Mouse (Mus musculus) left cerebral cortex, adult 18-20 months (tissue): ENCODE results near the gene Wfdc12. TPM values are rescaled to one million over a fixed set of nuclear protein-coding genes. Genes with fewer than 3 reads are reported as not detected.

Experiments used
- total RNA-seq, 2 experiments: library from RNA; stranded (reverse); gene quantifications; 2 replicates each; pipeline ENCODE4 v1.2.3; 2021

Wfdc12 gene
- total RNA-seq, 2 experiments from 2014 or later, result not detected

Other genes starting within 250 kb of the Wfdc12 start
- 100 to 1,000 TPM; 469 to 487 TPM for gene Ywhab, start 195.6 kb downstream of the Wfdc12 start, total RNA-seq
- gene Pabpc1l, start 165.2 kb downstream of the Wfdc12 start, total RNA-seq, result 1 to 10 TPM in 1 of 2 experiments, under 1 TPM in 1; 0.51 to 1.3 TPM
- gene Stk4, start 120.3 kb downstream of the Wfdc12 start, total RNA-seq, result 10 to 100 TPM; 37.9 to 41.2 TPM
- 10 to 100 TPM; 88.4 to 88.7 TPM for gene Tomm34, start 119.4 kb downstream of the Wfdc12 start, total RNA-seq
- gene Kcns1, start 19.5 kb downstream of the Wfdc12 start, total RNA-seq, result 10 to 100 TPM; 21.8 to 23.2 TPM
- not detected for gene Wfdc5, start 7.9 kb downstream of the Wfdc12 start, total RNA-seq
- gene Wfdc15a, start 9.5 kb upstream of the Wfdc12 start, total RNA-seq, result not detected
- not detected for gene Wfdc15b, start 31.1 kb upstream of the Wfdc12 start, total RNA-seq
- not detected for gene Svs2, start 47.9 kb upstream of the Wfdc12 start, total RNA-seq
- not detected for gene Svs3b, start 66.0 kb upstream of the Wfdc12 start, total RNA-seq
- gene Svs4, start 87.9 kb upstream of the Wfdc12 start, total RNA-seq, result not detected
- not detected for gene Svs3a, start 98.7 kb upstream of the Wfdc12 start, total RNA-seq
- gene Svs6, start 126.1 kb upstream of the Wfdc12 start, total RNA-seq, result not detected
- not detected for gene Svs5, start 142.1 kb upstream of the Wfdc12 start, total RNA-seq
- gene Slpi, start 198.5 kb upstream of the Wfdc12 start, total RNA-seq, result under 1 TPM in 1 of 2 experiments, not detected in 1; 0.82 TPM
- gene Rbpjl, start 212.5 kb upstream of the Wfdc12 start, total RNA-seq, result under 1 TPM; 0.33 to 0.56 TPM
- gene Matn4, start 214.6 kb upstream of the Wfdc12 start, total RNA-seq, result 1 to 10 TPM; 8.4 to 8.5 TPM